Mouse (Mus musculus): Measurements from ENCODE around the gene Nr3c2.

DNA sequence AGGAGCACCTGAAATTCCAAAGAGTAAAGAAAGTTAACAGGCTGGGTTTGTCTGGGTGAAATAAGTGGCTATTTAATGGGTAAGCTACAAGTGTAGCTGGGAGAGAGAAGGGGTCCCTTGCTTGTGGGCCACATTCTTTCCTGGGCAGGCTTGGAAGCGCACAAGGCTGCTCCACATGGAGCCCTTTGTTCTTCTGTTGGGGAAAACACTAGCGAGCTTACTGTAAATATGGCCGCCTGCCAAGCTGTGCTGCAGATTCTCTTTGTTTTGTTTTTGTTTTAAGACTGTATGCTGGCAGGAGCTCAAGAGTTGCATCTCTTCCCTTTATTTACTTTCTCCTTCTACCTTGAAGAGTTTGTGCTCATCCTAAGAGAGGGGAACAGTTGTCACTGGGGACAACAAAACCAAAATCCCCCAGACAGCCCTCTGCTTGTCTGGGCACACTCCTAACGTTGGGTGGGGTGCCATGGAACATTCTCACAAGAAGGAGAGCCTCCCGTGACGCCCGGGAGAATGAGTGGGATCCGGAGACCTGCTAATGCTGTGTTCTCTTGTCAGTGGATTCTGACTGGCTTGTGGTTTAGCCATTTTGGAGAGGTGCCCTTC is 73.8 kb downstream of the Nr3c2 start:
- TF ChIP-seq UBTF (IDR thresholded peaks at IDR 0.05; ENCODE audit: low read depth, low read length) (no peak), RAD21 (IDR thresholded peaks at IDR 0.05; ENCODE audit: low read depth, low read length) (no peak), USF1 (IDR thresholded peaks at IDR 0.05; ENCODE audit: low read depth, low read length) (no peak), CTCF (conservative IDR thresholded peaks at IDR 0.05 in 1 of 2, IDR thresholded peaks at IDR 0.05 in 1 of 2; ENCODE audit: low read depth in 2 of 2, low read length in 2 of 2) (no peak), CHD2 (IDR thresholded peaks at IDR 0.05; ENCODE audit: low read length) (no peak), SIN3A (IDR thresholded peaks at IDR 0.05; ENCODE audit: low read length) (no peak), USF2 (conservative IDR thresholded peaks at IDR 0.05; ENCODE audit: low read depth, low read length) (no peak), POLR2A (IDR thresholded peaks at IDR 0.05; ENCODE audit: low read depth, low read length) (no peak), TBP (conservative IDR thresholded peaks at IDR 0.05; ENCODE audit: low read depth, low read length) (no peak), MAFK (IDR thresholded peaks at IDR 0.05; ENCODE audit: insufficient replicate concordance, low read length) (no peak), ZKSCAN1 (IDR thresholded peaks at IDR 0.05; ENCODE audit: borderline replicate concordance, low read depth, low read length) (no peak)

All from CH12.LX (cell line).